Mouse (Mus musculus) C2C12 (cell line): Measurements from ENCODE around the gene Miip. TPM values are rescaled to one million over a fixed set of nuclear protein-coding genes. Genes with fewer than 3 reads are reported as not detected.
A peak's percentile ranks its signal among the peaks of the same experiment; 100 is the strongest.
"Not testable (repeated sequence)": the region's sequence is repeated elsewhere in the genome, so short reads cannot be mapped to it uniquely, and the experiment has no call there.

Experiments
- H3K27me3 ChIP-seq: one replicate; pipeline ENCODE4 v1.6.1; 2011; ENCODE audit not compliant: control insufficient read depth, insufficient read depth, insufficient read length
- H3K36me3 ChIP-seq: one replicate; pipeline ENCODE4 v1.6.1; 2011; ENCODE audit not compliant: control insufficient read depth, insufficient read depth
- H3K4me3 ChIP-seq: one replicate; pipeline ENCODE4 v1.5.1; 2011; ENCODE audit warnings: mild to moderate bottlenecking, control low read depth; ENCODE audit not compliant: poor library complexity, insufficient read depth, severe bottlenecking
- H3K79me2 ChIP-seq: one replicate; pipeline ENCODE4 v1.6.1; 2011; ENCODE audit not compliant: control insufficient read depth, insufficient read depth
- H3K79me3 ChIP-seq: one replicate; pipeline ENCODE4 v1.6.1; 2011; ENCODE audit warnings: low read depth, control low read depth
- H3ac ChIP-seq: one replicate; pipeline ENCODE3; 2011; ENCODE audit warnings: low read depth; ENCODE audit not compliant: control insufficient read depth, insufficient read length
- CEBPB ChIP-seq: IDR thresholded peaks from one replicate; pipeline ENCODE4 v1.6.1; 2011; ENCODE audit warnings: low read depth, mild to moderate bottlenecking, control low read depth, moderate library complexity
- CTCF ChIP-seq: IDR thresholded peaks from one replicate; pipeline ENCODE4 v1.5.1; 2011; ENCODE audit not compliant: control insufficient read depth, insufficient read depth, insufficient read length
- FOSL1 ChIP-seq: IDR thresholded peaks from one replicate; pipeline ENCODE4 v1.8.0; 2011; ENCODE audit warnings: mild to moderate bottlenecking, low read length; ENCODE audit not compliant: poor library complexity, insufficient read depth, severe bottlenecking
- MAX ChIP-seq: IDR thresholded peaks from one replicate; pipeline ENCODE4 v1.6.1; 2011; ENCODE audit warnings: mild to moderate bottlenecking, control low read depth
- MYOD1 ChIP-seq: IDR thresholded peaks from one replicate; pipeline ENCODE4 v1.6.1; 2011; ENCODE audit warnings: low read depth; ENCODE audit not compliant: control insufficient read depth, insufficient read length
- MYOG ChIP-seq: IDR thresholded peaks from one replicate; pipeline ENCODE4 v1.6.1; 2011; ENCODE audit not compliant: control insufficient read depth, insufficient read length; ENCODE audit errors: extremely low read depth
- USF1 ChIP-seq: IDR thresholded peaks from one replicate; pipeline ENCODE4 v1.6.1; 2011; ENCODE audit warnings: low read depth, mild to moderate bottlenecking, control low read depth, moderate library complexity
- polyA plus RNA-seq: library from polyadenylated mRNA; unstranded; fragments of >200 nt; fragmentation: generic; extraction: Trizol; gene quantifications from one replicate; pipeline ENCODE4 v1.2.1, GENCODE M21; 2012; ENCODE audit warnings: missing spikeins

Miip gene
- polyA plus RNA-seq, 1 experiment: 13.5 TPM

DNA sequence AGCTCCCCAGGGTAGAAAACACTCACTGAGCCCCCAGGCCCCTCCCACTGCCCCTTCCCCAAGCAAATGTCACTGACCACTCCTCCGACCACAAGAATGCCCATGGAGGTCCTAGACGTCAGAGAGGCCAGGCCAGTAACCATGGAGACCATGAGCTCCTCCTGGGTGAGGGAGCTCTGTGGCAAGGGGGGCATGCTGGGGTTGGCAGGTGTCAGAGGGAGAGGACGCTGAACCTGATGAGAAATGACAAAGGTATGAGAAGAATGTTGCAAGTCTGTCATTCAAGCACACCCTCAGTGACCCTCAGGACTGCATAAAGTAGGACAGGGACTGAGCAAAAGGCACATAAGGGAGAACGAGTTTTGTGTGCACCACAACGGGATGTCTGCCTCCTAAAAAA is 11.2 kb upstream of the Miip start:
- Histone ChIP-seq H3K36me3 (peaks cover 84% of the 10 kb centered on the region), H3K79me3 (no peaks in the 10 kb centered on the region), H3ac (no peak overlapping the region), H3K4me3 (no peak overlapping the region), H3K27me3 (no peaks in the 10 kb centered on the region), H3K79me2 (no peaks in the 10 kb centered on the region)
- no peak for TF ChIP-seq CTCF
- TF ChIP-seq CEBPB: no peak
- TF ChIP-seq MYOG: no peak
- TF ChIP-seq FOSL1: no peak
- no peak for TF ChIP-seq MYOD1
- TF ChIP-seq MAX: no peak

DNA sequence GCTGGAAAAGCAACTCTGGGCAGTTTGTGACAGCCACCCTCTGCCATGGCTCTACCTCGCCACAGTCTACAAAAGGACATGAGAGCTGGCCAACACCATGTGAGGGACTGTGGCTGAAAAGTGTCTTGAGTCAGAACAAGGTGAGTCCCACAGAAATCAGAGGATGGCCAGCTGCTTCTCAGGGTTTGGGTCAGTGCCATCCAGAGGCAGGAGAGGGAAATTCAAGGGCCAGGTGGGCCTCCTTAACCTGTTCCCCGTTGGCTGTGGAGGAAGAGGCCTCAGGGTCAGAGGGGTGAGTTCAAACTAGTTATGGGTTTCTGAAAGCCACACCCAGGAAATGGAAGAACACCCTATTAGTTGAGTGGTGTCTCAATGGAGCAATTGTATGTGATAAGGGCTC is 10.8 kb upstream of the Miip start:
- no peak for TF ChIP-seq FOSL1
- no peak for TF ChIP-seq CEBPB
- TF ChIP-seq MAX: no peak
- Histone ChIP-seq H3ac (no peak overlapping the region), H3K4me3 (no peak overlapping the region), H3K27me3 (no peaks in the 10 kb centered on the region), H3K79me2 (no peaks in the 10 kb centered on the region), H3K79me3 (no peaks in the 10 kb centered on the region), H3K36me3 (peaks cover 84% of the 10 kb centered on the region)

DNA sequence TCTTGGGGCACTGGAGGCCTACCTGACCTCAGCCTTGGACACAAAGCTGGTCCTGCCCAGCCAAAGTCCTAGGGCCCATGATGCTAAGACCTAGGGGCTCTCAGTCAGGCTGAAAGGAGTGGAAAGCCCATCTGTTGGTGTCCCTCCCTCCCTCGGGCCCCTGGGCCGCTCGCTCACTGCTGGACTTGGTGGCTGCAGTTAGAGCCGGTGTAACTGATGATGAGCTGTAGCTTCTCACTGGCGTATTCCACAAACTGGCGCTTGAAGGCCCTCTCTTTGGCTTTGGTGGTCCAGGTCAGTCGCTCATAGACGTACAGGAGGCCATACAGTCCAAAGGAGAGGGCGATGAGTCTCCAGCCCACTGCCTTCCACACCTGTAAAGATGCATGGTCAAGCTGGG is 9.9 kb upstream of the Miip start:
- Histone ChIP-seq H3K27me3 (no peaks in the 10 kb centered on the region), H3ac (no peak overlapping the region)
- TF ChIP-seq CTCF (no peak), MAX (no peak), MYOD1 (no peak), MYOG (no peak), USF1 (no peak), CEBPB (no peak), FOSL1 (no peak)

DNA sequence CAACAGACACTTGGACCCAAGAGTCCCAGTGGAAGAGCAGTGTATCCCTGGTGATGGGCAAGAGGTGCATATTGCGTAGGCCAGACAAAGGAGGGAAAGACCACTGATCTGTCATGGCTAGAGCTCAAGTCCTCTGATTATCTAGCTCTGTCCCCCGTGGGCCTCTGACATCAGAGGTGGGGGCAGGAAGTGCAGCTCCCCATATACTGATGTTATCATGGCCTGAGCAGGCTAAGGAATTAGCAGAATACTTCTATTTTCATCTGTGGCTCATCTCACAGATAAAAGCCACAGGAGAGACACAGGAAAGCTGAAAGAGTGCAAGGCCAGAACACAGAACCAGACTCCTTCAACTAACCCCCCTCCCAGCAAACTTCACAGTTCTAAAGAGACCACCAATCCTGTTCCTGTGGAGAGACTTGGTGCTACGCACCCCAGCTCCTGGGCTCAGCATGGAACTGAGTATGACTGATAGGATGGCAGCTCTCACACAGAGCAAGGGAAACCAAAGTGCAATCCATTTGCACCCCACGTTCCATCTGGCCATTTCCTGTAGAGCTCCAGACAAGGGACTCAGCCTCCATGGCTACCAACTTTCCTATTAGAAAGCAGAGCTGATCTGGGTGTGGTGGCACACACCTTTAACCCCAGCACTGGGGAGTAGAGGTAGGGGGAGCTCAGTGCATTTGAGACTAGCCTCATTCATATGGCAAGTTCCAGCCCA is 7.4 kb upstream of the Miip start:
- Histone ChIP-seq H3K79me2 (no peaks in the 10 kb centered on the region), H3K36me3 (peaks cover 75% of the 10 kb centered on the region), H3K79me3 (peaks cover 3% of the 10 kb centered on the region), H3K27me3 (no peaks in the 10 kb centered on the region), H3K4me3 (no peak overlapping the region), H3ac (no peak overlapping the region)
- TF ChIP-seq MYOG: no peak
- TF ChIP-seq MAX: no peak
- no peak for TF ChIP-seq FOSL1
- TF ChIP-seq MYOD1: no peak
- no peak for TF ChIP-seq CEBPB
- no peak for TF ChIP-seq USF1
- TF ChIP-seq CTCF: no peak

More for the DNA sequence above, 9.9 kb upstream of the Miip start:
- Histone ChIP-seq H3K79me3 (no peaks in the 10 kb centered on the region), H3K36me3 (peaks cover 84% of the 10 kb centered on the region), H3K4me3 (no peak overlapping the region), H3K79me2 (no peaks in the 10 kb centered on the region)

DNA sequence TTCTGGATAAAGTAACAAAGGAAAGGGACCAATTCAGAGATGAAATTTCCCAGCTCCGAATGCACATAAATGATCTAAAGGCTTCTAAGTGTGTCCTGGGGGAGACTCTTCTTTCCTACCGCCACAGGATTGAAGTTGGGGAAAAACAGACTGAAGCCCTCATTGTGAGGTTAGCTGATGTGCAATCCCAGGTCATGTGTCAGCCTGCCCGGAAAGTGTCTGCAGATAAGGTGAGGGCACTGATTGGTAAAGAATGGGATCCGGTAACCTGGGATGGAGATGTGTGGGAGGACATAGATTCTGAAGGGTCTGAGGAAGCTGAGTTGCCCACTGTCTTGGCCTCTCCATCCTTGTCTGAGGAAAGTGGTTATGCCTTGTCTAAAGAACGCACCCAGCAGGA is 622 bp upstream of the Miip start:
- Histone ChIP-seq H3K4me3 (peak overlapping the region; percentile 79), H3K79me3 (peaks cover 22% of the 10 kb centered on the region), H3ac (peak overlapping the region; percentile 44), H3K79me2 (peaks cover 21% of the 10 kb centered on the region), H3K27me3 (no peaks in the 10 kb centered on the region), H3K36me3 (peaks cover 32% of the 10 kb centered on the region)
- TF ChIP-seq USF1: no peak
- TF ChIP-seq MYOD1: no peak
- TF ChIP-seq MYOG: no peak
- no peak for TF ChIP-seq CEBPB
- no peak for TF ChIP-seq MAX

DNA sequence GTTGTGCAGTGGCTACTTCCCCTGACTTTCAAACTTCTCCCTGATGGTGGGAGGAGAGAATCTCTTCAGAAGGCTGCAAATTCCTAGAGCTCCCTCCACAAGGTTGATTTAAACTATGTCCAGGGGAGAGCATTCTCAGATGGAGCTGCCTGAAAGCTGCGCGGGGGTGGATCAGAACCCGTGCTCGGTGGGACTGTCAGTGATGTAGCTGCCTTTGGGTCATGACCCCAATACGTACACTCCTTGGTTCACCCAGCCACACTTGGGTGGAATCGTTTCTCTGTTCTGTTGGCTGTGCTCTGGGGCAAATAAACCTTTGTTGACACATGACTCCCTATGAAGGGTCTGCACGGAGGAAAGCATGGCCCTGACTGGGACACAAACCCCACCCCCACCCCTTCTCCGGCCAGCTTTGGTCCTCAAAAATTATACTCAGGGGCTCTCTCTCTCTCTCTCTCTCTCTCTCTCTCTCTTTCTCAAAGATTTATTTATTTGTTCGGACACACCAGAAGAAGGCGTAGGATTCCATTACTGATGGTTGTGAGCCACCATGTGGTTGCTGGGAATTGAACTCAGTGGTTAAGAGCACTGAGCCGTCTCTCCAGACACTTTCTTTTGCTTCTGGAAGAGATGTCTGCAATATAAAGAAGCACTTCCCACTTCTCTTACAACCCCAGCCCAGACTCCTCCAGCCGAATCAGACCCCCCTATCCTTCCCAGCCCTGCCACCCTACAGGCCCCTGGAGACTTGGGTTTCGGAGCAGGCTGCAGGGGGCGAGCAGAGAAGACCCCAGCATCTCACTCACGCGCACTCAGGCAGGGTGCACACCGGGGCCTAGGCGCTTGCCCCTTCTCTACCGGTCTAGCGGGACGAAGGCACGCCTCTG is 810 bp downstream of the Miip start:
- Histone ChIP-seq H3K4me3 (peak overlapping the region; percentile 86), H3K79me3 (peaks cover 22% of the 10 kb centered on the region), H3K36me3 (peaks cover 17% of the 10 kb centered on the region), H3K79me2 (peaks cover 21% of the 10 kb centered on the region), H3ac (peak overlapping the region; percentile 88), H3K27me3 (no peaks in the 10 kb centered on the region)
- TF ChIP-seq MYOG (no peak), FOSL1 (no peak), USF1 (no peak), CEBPB (no peak), MYOD1 (no peak), MAX (no peak), CTCF (no peak)

DNA sequence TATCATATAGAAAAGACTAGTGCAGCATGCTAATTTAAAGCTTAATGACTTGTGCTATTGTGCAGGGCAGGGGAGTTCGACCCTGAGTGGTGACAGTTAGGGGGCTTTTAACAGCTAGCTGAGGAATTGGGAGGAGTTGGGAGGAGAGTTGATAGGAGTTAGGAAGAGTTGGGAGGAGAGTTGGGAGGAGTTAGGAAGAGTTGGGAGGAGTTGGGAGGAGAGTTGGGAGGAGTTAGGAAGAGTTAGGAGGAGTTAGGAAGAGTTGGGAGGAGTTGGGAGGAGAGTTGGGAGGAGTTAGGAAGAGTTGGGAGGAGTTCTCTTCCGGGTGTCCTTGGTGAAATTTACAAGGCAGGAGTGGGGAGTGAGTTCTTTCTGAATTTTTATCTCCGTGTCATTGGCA is 1.8 kb downstream of the Miip start:
- not testable (repeated sequence) for H3K4me3 ChIP-seq, H3K27me3 ChIP-seq, H3ac ChIP-seq
- Histone ChIP-seq H3K79me2 (peaks cover 21% of the 10 kb centered on the region), H3K36me3 (peaks cover 18% of the 10 kb centered on the region), H3K79me3 (peaks cover 22% of the 10 kb centered on the region)
